Mouse (Mus musculus) midbrain, embryonic 11.5 days (tissue): Measurements from ENCODE around the gene Hoxa5. TPM values are rescaled to one million over a fixed set of nuclear protein-coding genes. Genes with fewer than 3 reads are reported as not detected.

Source experiments
- ATAC-seq: fragments of 200-750 bp; cut with Nextera tagmentation; 2 replicates; pipeline ENCODE4 v1.8.0; 2017; ENCODE audit warnings: moderate TSS enrichment, moderate library complexity; ENCODE audit not compliant: low FRiP score
- DNase-seq: peaks from one replicate; pipeline ENCODE4 v3.0.0; 2015; ENCODE audit warnings: low spot score; ENCODE audit errors: missing footprints
- H3K27ac ChIP-seq: fragments of 300-500 bp; sonication (generic); 2 replicates; pipeline ENCODE4 v1.5.1; 2014; ENCODE audit warnings: low read depth, low read length
- H3K27me3 ChIP-seq: fragments of 300-500 bp; sonication (generic); 2 replicates; pipeline ENCODE4 v1.6.1; 2014; ENCODE audit warnings: mild to moderate bottlenecking, low read length, moderate library complexity, mixed read lengths; ENCODE audit not compliant: control insufficient read depth, insufficient read depth
- H3K36me3 ChIP-seq: fragments of 300-500 bp; sonication (generic); 2 replicates; pipeline ENCODE4 v1.6.1; 2014; ENCODE audit warnings: mild to moderate bottlenecking, low read length, moderate library complexity, mixed read lengths; ENCODE audit not compliant: control insufficient read depth, insufficient read depth
- H3K4me1 ChIP-seq: fragments of 300-500 bp; sonication (generic); 2 replicates; pipeline ENCODE4 v1.6.1; 2014; ENCODE audit warnings: low read length; ENCODE audit not compliant: control insufficient read depth, insufficient read depth
- H3K4me2 ChIP-seq: fragments of 300-500 bp; sonication (generic); 2 replicates; pipeline ENCODE4 v1.6.1; 2014; ENCODE audit warnings: mild to moderate bottlenecking, moderate library complexity
- H3K4me3 ChIP-seq: fragments of 300-500 bp; sonication (generic); 2 replicates; pipeline ENCODE4 v1.5.1; 2014; ENCODE audit warnings: low read depth, low read length
- H3K9ac ChIP-seq: fragments of 300-500 bp; sonication (generic); 2 replicates; pipeline ENCODE4 v1.6.1; 2014; ENCODE audit warnings: low read length
- H3K9me3 ChIP-seq: fragments of 300-500 bp; sonication (generic); 2 replicates; pipeline ENCODE4 v1.6.1; 2016; ENCODE audit warnings: low read length; ENCODE audit not compliant: control insufficient read depth
- WGBS: fragments of 180-500 bp; shearing (Covaris S2); extraction: QIAGEN DNeasy Blood & Tissue Kit; methylation state at CpG from one replicate; pipeline ENCODE4 v1.1.7; 2014; 5-methylcytosine and 5-hydroxymethylcytosine counted together
- polyA plus RNA-seq: library from polyadenylated mRNA; unstranded; fragments of >200 nt; fragmentation: Nextera tagmentation; extraction: Ambion mirVana; gene quantifications from 2 replicates; pipeline ENCODE4 v1.2.1, GENCODE M21; 2014

Hoxa5 gene
- polyA plus RNA-seq, 1 experiment from 2014 or later, result not detected

GRCm38 (mm10) chr6:52211170-52211935 is 7.0 kb upstream of the Hoxa5 start:
- peak; percentile 58; the same call in 1 of the 2 replicates for ATAC-seq
- peaks cover 100% of the 10 kb centered on the region for H3K27me3 ChIP-seq
- under 1% methylated on average over 37 of the region's 37 CpGs for WGBS
- no peak overlapping the region for H3K9ac ChIP-seq
- H3K9me3 ChIP-seq, result no peaks in the 10 kb centered on the region
- no peak overlapping the region for H3K4me2 ChIP-seq
- H3K4me1 ChIP-seq, result no peaks in the 10 kb centered on the region; the same call in 1 of the 2 replicates
- peak; percentile 99 for DNase-seq
- no peak overlapping the region for H3K4me3 ChIP-seq
- no peak overlapping the region for H3K27ac ChIP-seq
- no peaks in the 10 kb centered on the region for H3K36me3 ChIP-seq

- Histone ChIP-seq H3K36me3 (no peaks in the 10 kb centered on the region), H3K4me1 (no peaks in the 10 kb centered on the region; the same call in 1 of the 2 replicates), H3K27ac (no peak overlapping the region), H3K4me2 (no peak overlapping the region), H3K27me3 (peaks cover 100% of the 10 kb centered on the region), H3K4me3 (no peak overlapping the region), H3K9ac (no peak overlapping the region), H3K9me3 (no peaks in the 10 kb centered on the region)
- DNase-seq (no peak), ATAC-seq (no peak)
- WGBS, result 7% methylated on average over 12 of the region's 12 CpGs
Observed at GRCm38 (mm10) chr6:52209685-52210046, 5.3 kb upstream of the Hoxa5 start.

GRCm38 (mm10) chr6:52208868-52209684 is 4.7 kb upstream of the Hoxa5 start:
- H3K9ac ChIP-seq, result no peak overlapping the region
- peaks cover 100% of the 10 kb centered on the region for H3K27me3 ChIP-seq
- H3K4me1 ChIP-seq, result peaks cover 4% of the 10 kb centered on the region
- H3K4me2 ChIP-seq, result no peak overlapping the region
- ATAC-seq (no peak), DNase-seq (peak; percentile 94)
- no peak overlapping the region for H3K4me3 ChIP-seq
- H3K36me3 ChIP-seq, result no peaks in the 10 kb centered on the region
- H3K9me3 ChIP-seq, result no peaks in the 10 kb centered on the region
- 2% methylated on average over 18 of the region's 18 CpGs for WGBS
- H3K27ac ChIP-seq, result no peak overlapping the region

GRCm38 (mm10) chr6:52208072-52208867 is 3.9 kb upstream of the Hoxa5 start, which contains the start of gene Hoxa6:
Hoxa6 (minus strand) TSS chr6:52208722.
- Histone ChIP-seq H3K9ac (no peak within 1 kb of the TSS), H3K4me1 (peaks cover 7% of the 10 kb centered on the region), H3K9me3 (no peaks in the 10 kb centered on the region), H3K36me3 (no peaks in the 10 kb centered on the region), H3K27ac (no peak within 1 kb of the TSS), H3K4me2 (no peak within 1 kb of the TSS), H3K27me3 (peaks cover 100% of the 10 kb centered on the region), H3K4me3 (no peak within 1 kb of the TSS)
- WGBS, result under 1% methylated on average over 47 of the region's 47 CpGs
- no peak for DNase-seq
- no peak for ATAC-seq

GRCm38 (mm10) chr6:52207684-52207976 is 3.2 kb upstream of the Hoxa5 start:
- Histone ChIP-seq H3K4me1 (peaks cover 7% of the 10 kb centered on the region), H3K27me3 (peaks cover 100% of the 10 kb centered on the region), H3K4me2 (no peak overlapping the region), H3K9me3 (no peaks in the 10 kb centered on the region), H3K27ac (no peak overlapping the region), H3K9ac (no peak overlapping the region), H3K36me3 (no peaks in the 10 kb centered on the region), H3K4me3 (no peak overlapping the region)
- ATAC-seq (no peak), DNase-seq (no peak)

- Histone ChIP-seq H3K4me2 (no peak overlapping the region), H3K9ac (no peak overlapping the region), H3K9me3 (no peaks in the 10 kb centered on the region), H3K36me3 (no peaks in the 10 kb centered on the region), H3K27ac (no peak overlapping the region), H3K4me1 (peaks cover 7% of the 10 kb centered on the region), H3K27me3 (peaks cover 100% of the 10 kb centered on the region), H3K4me3 (no peak overlapping the region)
- WGBS, result 5% methylated on average over 4 of the region's 4 CpGs
- DNase-seq, result no peak
- ATAC-seq, result no peak
Observed at GRCm38 (mm10) chr6:52206882-52207683, 2.7 kb upstream of the Hoxa5 start.

GRCm38 (mm10) chr6:52205638-52206621 is 1.5 kb upstream of the Hoxa5 start:
- no peak overlapping the region for H3K4me3 ChIP-seq
- ATAC-seq (no peak), DNase-seq (peak; percentile 95)
- H3K9me3 ChIP-seq, result no peaks in the 10 kb centered on the region
- H3K36me3 ChIP-seq, result no peaks in the 10 kb centered on the region
- H3K4me2 ChIP-seq, result no peak overlapping the region
- H3K27me3 ChIP-seq, result peaks cover 100% of the 10 kb centered on the region
- under 1% methylated on average over 55 of the region's 55 CpGs for WGBS
- H3K27ac ChIP-seq, result no peak overlapping the region
- H3K9ac ChIP-seq, result no peak overlapping the region
- peaks cover 7% of the 10 kb centered on the region for H3K4me1 ChIP-seq

GRCm38 (mm10) chr6:52205221-52205620 is 834 bp upstream of the Hoxa5 start:
- no peak overlapping the region for H3K9ac ChIP-seq
- no peak overlapping the region for H3K27ac ChIP-seq
- H3K27me3 ChIP-seq, result peaks cover 100% of the 10 kb centered on the region
- no peaks in the 10 kb centered on the region for H3K36me3 ChIP-seq
- no peaks in the 10 kb centered on the region for H3K9me3 ChIP-seq
- ATAC-seq (no peak), DNase-seq (peak; percentile 97)
- peaks cover 7% of the 10 kb centered on the region for H3K4me1 ChIP-seq
- H3K4me3 ChIP-seq, result no peak overlapping the region
- 5% methylated on average over 14 of the region's 14 CpGs for WGBS
- no peak overlapping the region for H3K4me2 ChIP-seq
